Comparison of ENCODE assay signal across 10 mouse cellular contexts in genomic region chr17:31419598-31419950, GRCm38 (mm10). TPM values are rescaled to one million over a fixed set of nuclear protein-coding genes. Genes with fewer than 3 reads are reported as not detected.
A peak's percentile ranks its signal among the peaks of the same experiment; 100 is the strongest.
DNase-seq lines count a peak whose midpoint lies in the region; ATAC-seq and TF ChIP-seq lines count a peak whose summit lies in the region.
"Had no signal": no experiment of that assay in that cellular context is flagged by ENCODE, and none has a peak within 500 bp of the region (broad histone marks: within the 10 kb centered on the region; RNA-seq: fewer than 3 reads in every experiment).

No protein-coding gene starts in this region.

- no peak overlapping the region for H3K4me2 ChIP-seq in heart, embryonic 14.5 days (ENCODE audit: low read length)
- H3K4me2 ChIP-seq in kidney, postnatal 0 days (ENCODE audit: low read length): no peak overlapping the region
- no peak overlapping the region for H3K4me2 ChIP-seq in forebrain, embryonic 15.5 days (replicated peaks)
- H3K4me2 ChIP-seq in intestine, embryonic 15.5 days (replicated peaks): no peak overlapping the region
- H3K4me2 ChIP-seq: liver, embryonic 11.5 days had no signal

- H3K36me3 ChIP-seq in heart, embryonic 14.5 days (ENCODE audit: control insufficient read depth, insufficient read depth, low read length): no peaks in the 10 kb centered on the region
- H3K36me3 ChIP-seq in kidney, postnatal 0 days (ENCODE audit: insufficient read depth, low read length): peaks cover 5% of the 10 kb centered on the region; the same call in 1 of the 2 replicates
- peaks cover 41% of the 10 kb centered on the region for H3K36me3 ChIP-seq in forebrain, embryonic 15.5 days
- H3K36me3 ChIP-seq in intestine, embryonic 15.5 days: peaks cover 13% of the 10 kb centered on the region

- peak overlapping the region; percentile 3 to 45; a peak in 2 of 4 replicates for H3K27ac ChIP-seq in heart, embryonic 14.5 days (replicated peaks in 1 of 2; ENCODE audit: control insufficient read depth in 1 of 2, insufficient read depth in 1 of 2, low read depth in 2 of 2, low read length in 2 of 2)
- peak overlapping the region; percentile 42 for H3K27ac ChIP-seq in kidney, postnatal 0 days
- H3K27ac ChIP-seq in forebrain, embryonic 15.5 days (replicated peaks): peak overlapping the region; percentile 75
- H3K27ac ChIP-seq in intestine, embryonic 15.5 days: peak overlapping the region; percentile 68

- H3K4me3 ChIP-seq in heart, embryonic 14.5 days (ENCODE audit: control insufficient read depth in 1 of 2, insufficient read depth in 1 of 2, low read depth in 1 of 2, low read length in 2 of 2): no peak overlapping the region
- H3K4me3 ChIP-seq in kidney, postnatal 0 days (replicated peaks; ENCODE audit: low read depth, low read length): no peak overlapping the region
- no peak overlapping the region for H3K4me3 ChIP-seq in forebrain, embryonic 15.5 days
- H3K4me3 ChIP-seq in intestine, embryonic 15.5 days (replicated peaks): no peak overlapping the region
- H3K4me3 ChIP-seq: megakaryocyte, embryonic 14.5 days had no signal

- no peaks in the 10 kb centered on the region for H3K9me3 ChIP-seq in heart, embryonic 14.5 days (ENCODE audit: control insufficient read depth, low read length)
- no peaks in the 10 kb centered on the region for H3K9me3 ChIP-seq in kidney, postnatal 0 days (replicated peaks; ENCODE audit: low read length)
- no peaks in the 10 kb centered on the region for H3K9me3 ChIP-seq in forebrain, embryonic 15.5 days
- no peaks in the 10 kb centered on the region for H3K9me3 ChIP-seq in intestine, embryonic 15.5 days
- H3K9me3 ChIP-seq: megakaryocyte, embryonic 14.5 days had no signal

- ATAC-seq in heart, embryonic 14.5 days (ENCODE audit: insufficient number of reproducible peaks, insufficient read depth, low FRiP score, low read depth): no peak
- ATAC-seq in kidney, postnatal 0 days (replicated peaks; ENCODE audit: low FRiP score, low read depth): no peak
- no peak for ATAC-seq in forebrain, embryonic 15.5 days (replicated peaks)
- ATAC-seq in intestine, embryonic 15.5 days: no peak
- no peak for ATAC-seq in inflammation-experienced regulatory T-cells, adult 6 months

- peaks cover 24 to 29% of the 10 kb centered on the region in 2 experiments for H3K4me1 ChIP-seq in heart, embryonic 14.5 days (ENCODE audit: control insufficient read depth in 2 of 2, insufficient read depth in 2 of 2, low read length in 2 of 2)
- 0 out of 2 replicates have a peak, but pooled peaks cover 6% of the 10 kb centered on the region for H3K4me1 ChIP-seq in kidney, postnatal 0 days (replicated peaks; ENCODE audit: insufficient read depth, low read length)
- H3K4me1 ChIP-seq in forebrain, embryonic 15.5 days: peaks cover 25% of the 10 kb centered on the region
- peaks cover 48% of the 10 kb centered on the region for H3K4me1 ChIP-seq in intestine, embryonic 15.5 days (replicated peaks)
- H3K4me1 ChIP-seq: megakaryocyte, embryonic 14.5 days had no signal

- TF ChIP-seq CTCF in kidney, postnatal 0 days (IDR thresholded peaks at IDR 0.05; ENCODE audit: low read depth): no peak

- WGBS in heart, embryonic 14.5 days: 31% methylated on average over 2 of the region's 2 CpGs
- 55% methylated on average over 2 of the region's 2 CpGs for WGBS in kidney, postnatal 0 days
- 72% methylated on average over 2 of the region's 2 CpGs for WGBS in forebrain, embryonic 15.5 days
- WGBS in intestine, embryonic 15.5 days: 53% methylated on average over 2 of the region's 2 CpGs

- no peaks in the 10 kb centered on the region for H3K27me3 ChIP-seq in heart, embryonic 14.5 days (ENCODE audit: control insufficient read depth, insufficient read depth, low read length)
- no peaks in the 10 kb centered on the region for H3K27me3 ChIP-seq in kidney, postnatal 0 days (ENCODE audit: insufficient read depth, low read length)
- no peaks in the 10 kb centered on the region for H3K27me3 ChIP-seq in forebrain, embryonic 15.5 days
- no peaks in the 10 kb centered on the region for H3K27me3 ChIP-seq in intestine, embryonic 15.5 days (replicated peaks)

- DNase-seq in heart, adult 18-20 months: no peak
- no peak for DNase-seq in kidney, postnatal 0 days (ENCODE audit: low spot score)
- no peak for DNase-seq in kidney, postnatal 36 days
- DNase-seq: gastrocnemius, postnatal 25 days had no signal

- no peak overlapping the region for H3K9ac ChIP-seq in heart, embryonic 14.5 days (ENCODE audit: low read length)
- H3K9ac ChIP-seq in kidney, postnatal 0 days (ENCODE audit: low read depth, low read length): no peak overlapping the region
- H3K9ac ChIP-seq in forebrain, embryonic 15.5 days (replicated peaks): no peak overlapping the region
- H3K9ac ChIP-seq in intestine, embryonic 15.5 days: no peak overlapping the region

RNA-seq across cellular contexts. Expression of gene Pde9a, which starts 33.6 kb away (rescaled TPM):
- 6.6 and 9.1 TPM in 2 replicates for polyA plus RNA-seq in heart, embryonic 14.5 days (2014; fragmentation: Nextera tagmentation; extraction: Ambion mirVana)
- total RNA-seq in heart, adult 18-20 months (2021): 1 to 10 TPM; 3.4 to 3.8 TPM
- polyA plus RNA-seq in kidney, postnatal 0 days (2015; fragmentation: Nextera tagmentation; extraction: Ambion mirVana): 31.9 and 36.8 TPM in 2 replicates
- polyA plus RNA-seq in forebrain, embryonic 15.5 days (2015; fragmentation: Nextera tagmentation; extraction: Ambion mirVana): 58.4 and 59.6 TPM in 2 replicates
- 52.0 and 55.3 TPM in 2 replicates for polyA plus RNA-seq in intestine, embryonic 15.5 days (2015; fragmentation: Nextera tagmentation; extraction: Ambion mirVana)
- not detected for polyA plus RNA-seq in inflammation-experienced regulatory T-cells, adult 6 months (2017; shearing (Covaris generic))

Comparison
In these comparisons a context has a peak if more than half of its experiments do, and no peak if none do; other contexts are left out.
1. H3K27ac ChIP-seq: peak in every context shown above with its lines; median percentile 75 in forebrain, embryonic 15.5 days; 68 in intestine, embryonic 15.5 days; 42 in kidney, postnatal 0 days; 24 in heart, embryonic 14.5 days.